Comparison of ENCODE assay signal across 24 mouse cellular contexts in genomic region chr1:60563021-60563420, GRCm38 (mm10).
"Had no signal": no experiment of that assay in that cellular context is flagged by ENCODE, and none has a peak within 500 bp of the region (broad histone marks: within the 10 kb centered on the region; RNA-seq: fewer than 3 reads in every experiment).

No protein-coding gene starts in this region.

- ATAC-seq: forebrain, postnatal 0 days; hindbrain, postnatal 0 days; intestine, embryonic 16.5 days had no signal

- DNase-seq: forebrain, postnatal 0 days; gastrocnemius, postnatal 14 days; gastrocnemius, postnatal 36 days; heart, adult 11 months; heart, adult 2 months; heart, postnatal 10 days; heart, postnatal 36 days; kidney, adult 11 months; kidney, adult 8-10 months; kidney, postnatal 14 days; layer of hippocampus, adult 9-11 months; layer of hippocampus, postnatal 36 days; left cerebral cortex, postnatal 4 days; liver, embryonic 13.5 days had no signal

- H3K27me3 ChIP-seq: heart, embryonic 13.5 days; hindbrain, embryonic 13.5 days; hindbrain, embryonic 15.5 days; kidney, embryonic 15.5 days; limb, embryonic 13.5 days; limb, embryonic 15.5 days had no signal

- H3K4me2 ChIP-seq: kidney, embryonic 15.5 days; limb, embryonic 13.5 days; limb, embryonic 15.5 days; liver, embryonic 15.5 days had no signal

- H3K27ac ChIP-seq: heart, adult 2 months; heart, embryonic 13.5 days; hindbrain, embryonic 13.5 days; hindbrain, embryonic 15.5 days; hindbrain, postnatal 0 days; kidney, embryonic 15.5 days; kidney, postnatal 0 days; limb, embryonic 13.5 days; limb, embryonic 15.5 days; liver, embryonic 13.5 days; liver, embryonic 15.5 days had no signal

- H3K9ac ChIP-seq: forebrain, postnatal 0 days; heart, embryonic 13.5 days; hindbrain, embryonic 13.5 days; hindbrain, embryonic 15.5 days; kidney, embryonic 15.5 days; limb, embryonic 13.5 days; limb, embryonic 15.5 days; liver, embryonic 13.5 days; liver, embryonic 15.5 days had no signal

- H3K4me1 ChIP-seq: liver, embryonic 15.5 days had no signal

- H3K9me3 ChIP-seq: limb, embryonic 15.5 days; liver, embryonic 13.5 days; liver, embryonic 15.5 days had no signal

- H3K4me3 ChIP-seq: heart, adult 2 months; hindbrain, embryonic 13.5 days; hindbrain, embryonic 15.5 days; kidney, embryonic 15.5 days; limb, embryonic 13.5 days; limb, embryonic 15.5 days; liver, embryonic 13.5 days; liver, embryonic 15.5 days had no signal
